Mouse (Mus musculus): ENCODE data around the gene Npas2.

- no peak for TF ChIP-seq CTCF (IDR thresholded peaks at IDR 0.05; ENCODE audit: borderline replicate concordance, insufficient read depth, low read length)
- TF ChIP-seq POLR2A (IDR thresholded peaks at IDR 0.05; ENCODE audit: low read depth, low read length): no peak
These were observed 66.1 kb downstream of the Npas2 start for GRCm38 (mm10) chr1:39259668-39260067.
